Mouse (Mus musculus): ENCODE results near the gene Tmem86b. TPM values are rescaled to one million over a fixed set of nuclear protein-coding genes. Genes with fewer than 3 reads are reported as not detected.

Gene Tmem86b
- 3.8 and 4.6 TPM in 2 replicates for polyA plus RNA-seq (2014; fragmentation: Nextera tagmentation; extraction: Ambion mirVana)

- Histone ChIP-seq H3K4me2 (no peak within 1 kb of the TSS), H3K36me3 (ENCODE audit: control insufficient read depth, insufficient read depth, low read length) (peaks cover 30% of the 10 kb centered on the region), H3K27me3 (ENCODE audit: control insufficient read depth, insufficient read depth, low read length) (no peaks in the 10 kb centered on the region), H3K9ac (ENCODE audit: low read depth, low read length) (no peak within 1 kb of the TSS), H3K27ac (ENCODE audit: low read depth, low read length) (peak within 1 kb of the TSS; percentile 31; the same call in 1 of the 2 replicates), H3K4me3 (ENCODE audit: low read depth, low read length) (no peak within 1 kb of the TSS), H3K9me3 (replicated peaks; ENCODE audit: control insufficient read depth, low read length) (no peaks in the 10 kb centered on the region), H3K4me1 (ENCODE audit: control insufficient read depth, insufficient read depth, low read length) (no peaks in the 10 kb centered on the region)
- 86% methylated on average over 4 of the region's 4 CpGs for WGBS (ENCODE audit: insufficient replicate concordance)
- ATAC-seq (replicated peaks; ENCODE audit: insufficient number of reproducible peaks, low FRiP score, low TSS enrichment): no peak
These were observed at the start of gene Tmem86b for GRCm38 (mm10) chr7:4631031-4631430. Gene Tmem86b, minus strand, starts transcription at chr7:4631422.

- 0 out of 2 replicates have a peak, but pooled peaks have one; percentile 3 for ATAC-seq (replicated peaks; ENCODE audit: insufficient number of reproducible peaks, low FRiP score, low TSS enrichment)
- Histone ChIP-seq H3K36me3 (ENCODE audit: control insufficient read depth, insufficient read depth, low read length) (peaks cover 7% of the 10 kb centered on the region), H3K9ac (ENCODE audit: low read depth, low read length) (no peak overlapping the region), H3K27me3 (ENCODE audit: control insufficient read depth, insufficient read depth, low read length) (no peaks in the 10 kb centered on the region), H3K4me3 (ENCODE audit: low read depth, low read length) (no peak overlapping the region), H3K4me1 (ENCODE audit: control insufficient read depth, insufficient read depth, low read length) (no peaks in the 10 kb centered on the region), H3K27ac (ENCODE audit: low read depth, low read length) (no peak overlapping the region), H3K4me2 (no peak overlapping the region), H3K9me3 (replicated peaks; ENCODE audit: control insufficient read depth, low read length) (no peaks in the 10 kb centered on the region)
- 71% methylated on average over 7 of the region's 7 CpGs for WGBS (ENCODE audit: insufficient replicate concordance)
These were observed 44.0 kb upstream of the Tmem86b start for GRCm38 (mm10) chr7:4675200-4675599.

- H3K4me2 ChIP-seq: no peak overlapping the region
- 90% methylated on average over 12 of the region's 12 CpGs for WGBS (ENCODE audit: insufficient replicate concordance)
- peaks cover 7% of the 10 kb centered on the region for H3K36me3 ChIP-seq (ENCODE audit: control insufficient read depth, insufficient read depth, low read length)
These were observed 43.0 kb upstream of the Tmem86b start for GRCm38 (mm10) chr7:4674114-4674731.

DNA sequence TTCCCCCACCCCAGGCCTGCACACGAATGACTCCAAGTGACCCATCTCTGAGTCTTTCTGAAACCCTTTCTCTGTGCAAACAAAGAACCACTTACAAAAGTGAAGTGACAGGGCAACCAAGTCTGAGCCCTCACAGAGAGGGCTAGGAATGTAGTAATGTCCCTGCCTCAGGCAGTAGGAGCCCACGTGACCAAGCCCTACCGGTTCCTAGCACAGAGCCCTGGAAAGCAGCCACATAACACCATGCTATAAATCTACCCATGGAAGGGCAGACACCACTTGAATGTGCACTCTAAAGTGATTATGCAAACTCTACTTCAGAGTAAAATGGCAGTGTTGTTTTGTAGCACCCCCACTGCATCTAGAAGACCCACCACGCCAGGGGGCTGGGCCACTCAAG, 40.7 kb upstream of the Tmem86b start:
- Histone ChIP-seq H3K9ac (ENCODE audit: low read depth, low read length) (no peak overlapping the region), H3K9me3 (replicated peaks; ENCODE audit: control insufficient read depth, low read length) (no peaks in the 10 kb centered on the region), H3K27ac (ENCODE audit: low read depth, low read length) (no peak overlapping the region), H3K27me3 (ENCODE audit: control insufficient read depth, insufficient read depth, low read length) (no peaks in the 10 kb centered on the region), H3K36me3 (ENCODE audit: control insufficient read depth, insufficient read depth, low read length) (peaks cover 8% of the 10 kb centered on the region), H3K4me2 (no peak overlapping the region), H3K4me1 (ENCODE audit: control insufficient read depth, insufficient read depth, low read length) (no peaks in the 10 kb centered on the region), H3K4me3 (ENCODE audit: low read depth, low read length) (no peak overlapping the region)
- WGBS (ENCODE audit: insufficient replicate concordance): 81% methylated on average over 4 of the region's 4 CpGs
- no peak for ATAC-seq (replicated peaks; ENCODE audit: insufficient number of reproducible peaks, low FRiP score, low TSS enrichment)

More at GRCm38 (mm10) chr7:4674114-4674731, 43.0 kb upstream of the Tmem86b start:
- ATAC-seq (replicated peaks; ENCODE audit: insufficient number of reproducible peaks, low FRiP score, low TSS enrichment): no peak
- Histone ChIP-seq H3K27me3 (ENCODE audit: control insufficient read depth, insufficient read depth, low read length) (no peaks in the 10 kb centered on the region), H3K27ac (ENCODE audit: low read depth, low read length) (no peak overlapping the region), H3K9me3 (replicated peaks; ENCODE audit: control insufficient read depth, low read length) (no peaks in the 10 kb centered on the region), H3K4me1 (ENCODE audit: control insufficient read depth, insufficient read depth, low read length) (no peaks in the 10 kb centered on the region), H3K4me3 (ENCODE audit: low read depth, low read length) (no peak overlapping the region), H3K9ac (ENCODE audit: low read depth, low read length) (no peak overlapping the region)

DNA sequence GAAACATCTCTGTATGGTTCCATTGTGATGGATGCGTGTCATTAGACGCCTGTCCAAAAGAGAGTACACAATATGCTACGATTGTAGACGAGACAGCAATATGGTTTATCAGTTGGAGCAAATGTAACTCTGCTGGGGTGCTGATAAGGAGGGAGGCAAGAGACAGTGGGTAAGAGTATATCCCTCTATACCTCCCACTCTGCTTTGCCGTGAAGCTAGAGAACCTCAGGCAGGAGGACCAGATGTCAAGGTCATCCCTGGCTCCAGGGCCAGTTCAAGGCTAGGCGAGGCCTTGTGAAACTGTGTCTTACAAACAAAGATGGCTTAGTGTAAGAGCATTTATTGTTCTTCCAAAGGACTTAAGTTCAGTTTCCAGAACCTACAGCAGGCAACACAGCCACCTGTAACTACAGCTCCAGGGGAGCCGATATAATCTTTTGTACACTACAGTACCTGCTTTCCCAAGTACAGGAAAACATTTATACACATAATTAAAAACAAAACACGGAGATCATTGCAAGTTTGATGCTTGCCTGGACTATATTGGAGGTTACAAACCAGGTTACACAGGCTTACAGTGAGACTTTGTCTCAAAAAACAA, 39.5 kb upstream of the Tmem86b start:
- no peak overlapping the region for H3K4me2 ChIP-seq
- WGBS (ENCODE audit: insufficient replicate concordance): 81% methylated on average over 8 of the region's 8 CpGs
- H3K36me3 ChIP-seq (ENCODE audit: control insufficient read depth, insufficient read depth, low read length): peaks cover 14% of the 10 kb centered on the region

GRCm38 (mm10) chr7:4669156-4669555, 37.9 kb upstream of the Tmem86b start:
- no peak for ATAC-seq (replicated peaks; ENCODE audit: insufficient number of reproducible peaks, low FRiP score, low TSS enrichment)
- WGBS (ENCODE audit: insufficient replicate concordance): 91% methylated on average over 9 of the region's 9 CpGs
- Histone ChIP-seq H3K27me3 (ENCODE audit: control insufficient read depth, insufficient read depth, low read length) (no peaks in the 10 kb centered on the region), H3K9me3 (replicated peaks; ENCODE audit: control insufficient read depth, low read length) (no peaks in the 10 kb centered on the region), H3K4me2 (no peak overlapping the region), H3K9ac (ENCODE audit: low read depth, low read length) (no peak overlapping the region), H3K36me3 (ENCODE audit: control insufficient read depth, insufficient read depth, low read length) (peaks cover 20% of the 10 kb centered on the region), H3K4me3 (ENCODE audit: low read depth, low read length) (no peak overlapping the region), H3K27ac (ENCODE audit: low read depth, low read length) (no peak overlapping the region), H3K4me1 (ENCODE audit: control insufficient read depth, insufficient read depth, low read length) (no peaks in the 10 kb centered on the region)

More for the DNA sequence above, 39.5 kb upstream of the Tmem86b start:
- no peaks in the 10 kb centered on the region for H3K9me3 ChIP-seq (replicated peaks; ENCODE audit: control insufficient read depth, low read length)
- H3K27ac ChIP-seq (ENCODE audit: low read depth, low read length): peak overlapping the region; percentile 7; the same call in 1 of the 2 replicates
- no peak overlapping the region for H3K4me3 ChIP-seq (ENCODE audit: low read depth, low read length)
- no peaks in the 10 kb centered on the region for H3K27me3 ChIP-seq (ENCODE audit: control insufficient read depth, insufficient read depth, low read length)
- H3K4me1 ChIP-seq (ENCODE audit: control insufficient read depth, insufficient read depth, low read length): no peaks in the 10 kb centered on the region
- H3K9ac ChIP-seq (ENCODE audit: low read depth, low read length): no peak overlapping the region
- peak; percentile 70; the same call in 1 of the 2 replicates for ATAC-seq (replicated peaks; ENCODE audit: insufficient number of reproducible peaks, low FRiP score, low TSS enrichment)

- Histone ChIP-seq H3K4me3 (ENCODE audit: low read depth, low read length) (no peak overlapping the region), H3K4me2 (no peak overlapping the region), H3K4me1 (ENCODE audit: control insufficient read depth, insufficient read depth, low read length) (no peaks in the 10 kb centered on the region), H3K27me3 (ENCODE audit: control insufficient read depth, insufficient read depth, low read length) (no peaks in the 10 kb centered on the region), H3K9me3 (replicated peaks; ENCODE audit: control insufficient read depth, low read length) (no peaks in the 10 kb centered on the region), H3K9ac (ENCODE audit: low read depth, low read length) (no peak overlapping the region), H3K36me3 (ENCODE audit: control insufficient read depth, insufficient read depth, low read length) (peaks cover 20% of the 10 kb centered on the region), H3K27ac (ENCODE audit: low read depth, low read length) (no peak overlapping the region)
- no peak for ATAC-seq (replicated peaks; ENCODE audit: insufficient number of reproducible peaks, low FRiP score, low TSS enrichment)
- 91% methylated on average over 8 of the region's 8 CpGs for WGBS (ENCODE audit: insufficient replicate concordance)
These were observed 37.3 kb upstream of the Tmem86b start for GRCm38 (mm10) chr7:4668506-4668905.

DNA sequence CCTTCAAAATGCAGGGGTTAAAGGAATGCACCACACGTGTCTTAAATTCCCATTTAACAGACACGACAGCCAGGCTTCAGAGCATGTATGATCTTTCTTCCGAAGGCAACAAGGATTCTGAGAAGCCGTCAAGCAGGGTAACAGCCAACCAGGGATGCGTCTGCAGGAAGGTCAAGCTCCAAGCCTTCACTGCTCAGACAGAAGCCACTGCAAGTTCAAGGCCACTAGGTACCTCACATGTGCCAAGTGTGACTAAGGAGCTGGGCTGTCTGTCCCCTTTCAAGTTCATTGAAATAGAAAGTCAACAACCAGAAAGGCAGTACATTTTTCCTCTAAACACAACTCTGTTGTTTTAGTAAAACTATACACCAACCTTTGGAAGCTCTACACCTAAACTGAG, 35.6 kb upstream of the Tmem86b start:
- Histone ChIP-seq H3K36me3 (ENCODE audit: control insufficient read depth, insufficient read depth, low read length) (peaks cover 26% of the 10 kb centered on the region), H3K4me1 (ENCODE audit: control insufficient read depth, insufficient read depth, low read length) (no peaks in the 10 kb centered on the region), H3K27me3 (ENCODE audit: control insufficient read depth, insufficient read depth, low read length) (no peaks in the 10 kb centered on the region), H3K9me3 (replicated peaks; ENCODE audit: control insufficient read depth, low read length) (no peaks in the 10 kb centered on the region), H3K4me3 (ENCODE audit: low read depth, low read length) (no peak overlapping the region), H3K4me2 (no peak overlapping the region), H3K27ac (ENCODE audit: low read depth, low read length) (no peak overlapping the region), H3K9ac (ENCODE audit: low read depth, low read length) (no peak overlapping the region)
- 93% methylated on average over 5 of the region's 5 CpGs for WGBS (ENCODE audit: insufficient replicate concordance)
- ATAC-seq (replicated peaks; ENCODE audit: insufficient number of reproducible peaks, low FRiP score, low TSS enrichment): no peak

DNA sequence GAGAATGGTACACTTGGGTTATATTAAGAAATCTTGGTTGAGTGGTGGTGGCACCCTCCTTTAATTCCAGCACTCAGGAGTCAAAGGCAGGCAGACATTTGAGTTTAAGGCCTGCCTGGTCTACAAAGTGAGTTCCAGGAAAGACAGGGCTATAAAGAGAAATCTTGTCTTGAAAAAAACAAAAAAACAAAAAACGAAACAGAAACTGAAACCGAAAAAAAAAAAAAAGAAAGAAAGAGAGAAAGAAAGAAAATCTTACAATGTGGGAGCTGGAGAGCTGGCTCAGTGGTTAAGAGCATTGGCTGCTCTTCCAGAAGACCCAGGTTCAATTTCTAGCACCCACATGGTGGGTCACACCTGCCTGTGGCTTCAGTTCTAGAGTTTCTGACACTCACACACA, 32.5 kb upstream of the Tmem86b start:
- Histone ChIP-seq H3K27me3 (ENCODE audit: control insufficient read depth, insufficient read depth, low read length) (no peaks in the 10 kb centered on the region), H3K27ac (ENCODE audit: low read depth, low read length) (no peak overlapping the region), H3K4me3 (ENCODE audit: low read depth, low read length) (no peak overlapping the region), H3K36me3 (ENCODE audit: control insufficient read depth, insufficient read depth, low read length) (peaks cover 22% of the 10 kb centered on the region), H3K4me2 (no peak overlapping the region), H3K9me3 (replicated peaks; ENCODE audit: control insufficient read depth, low read length) (no peaks in the 10 kb centered on the region), H3K9ac (ENCODE audit: low read depth, low read length) (no peak overlapping the region), H3K4me1 (ENCODE audit: control insufficient read depth, insufficient read depth, low read length) (peaks cover 6% of the 10 kb centered on the region)
- ATAC-seq (replicated peaks; ENCODE audit: insufficient number of reproducible peaks, low FRiP score, low TSS enrichment): no peak
- 83% methylated on average over 2 of the region's 2 CpGs for WGBS (ENCODE audit: insufficient replicate concordance)

Measured in heart, embryonic 11.5 days (tissue).